Mouse (Mus musculus) lung, postnatal 10 days (tissue): ENCODE measurements around the gene Arid1b.

Experiments
- DNase-seq: peaks from one replicate; pipeline ENCODE4 v3.0.0; 2021

The Arid1b gene

DNA sequence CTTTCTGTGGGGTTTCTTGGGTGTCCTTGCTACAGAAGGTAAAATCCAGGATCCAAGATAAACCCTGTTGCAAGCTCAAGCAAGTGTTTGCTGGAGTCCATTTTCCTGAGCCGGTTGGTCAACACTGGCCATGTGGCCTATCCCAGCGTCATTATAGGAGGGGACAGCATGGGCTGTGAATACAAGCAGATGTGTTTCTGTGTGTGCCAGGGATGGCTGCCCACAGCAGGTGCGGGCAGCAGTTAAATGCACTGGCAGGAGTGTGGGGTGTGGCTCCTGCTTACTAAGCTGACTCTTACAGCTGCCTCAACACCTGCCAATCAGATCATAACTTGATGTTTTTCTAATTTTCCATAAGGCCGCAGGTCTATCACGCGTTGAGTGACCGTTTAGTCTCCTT, 336.5 kb downstream of the Arid1b start:
- DNase-seq = no peak

DNA sequence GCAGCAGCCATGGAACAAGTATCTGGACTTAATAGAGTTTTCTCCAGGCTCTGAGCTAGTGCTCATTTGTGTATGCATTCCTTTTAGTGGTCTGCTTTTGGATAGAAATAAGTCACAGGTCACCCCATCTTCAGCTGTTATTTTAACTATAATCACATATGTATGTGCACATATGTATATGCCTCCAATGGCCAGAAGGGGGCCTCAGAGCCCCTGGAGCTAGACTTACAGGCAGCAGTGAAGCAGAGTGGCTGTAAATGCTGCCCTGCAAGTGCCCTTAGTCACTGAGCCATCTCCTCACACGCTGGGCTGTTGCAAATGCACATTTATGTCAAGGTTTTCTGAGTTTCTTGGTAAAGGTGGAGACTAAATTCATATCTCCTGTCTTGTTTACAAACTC, 337.3 kb downstream of the Arid1b start:
- no peak for DNase-seq

DNA sequence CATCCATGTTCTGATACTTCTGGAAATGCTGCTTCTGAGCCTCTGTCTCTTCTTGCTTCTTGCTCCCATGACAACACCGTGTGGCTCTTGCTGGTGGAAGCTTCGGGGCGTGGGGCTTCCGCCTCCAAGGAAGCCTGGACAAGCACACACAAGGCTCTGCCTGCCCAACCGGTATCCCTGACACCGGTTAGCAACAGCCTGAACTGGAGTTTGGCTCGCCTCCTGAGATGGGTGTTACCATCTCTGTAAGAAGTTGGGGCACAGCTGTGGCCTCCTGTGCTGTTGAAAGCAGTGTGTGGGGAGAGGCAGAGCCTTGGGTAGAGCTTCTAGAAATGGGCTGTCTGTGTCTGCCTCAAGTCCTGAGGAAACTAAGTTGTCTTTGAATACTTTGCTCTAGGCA, 340.4 kb downstream of the Arid1b start:
- DNase-seq = peak; percentile 48

DNA sequence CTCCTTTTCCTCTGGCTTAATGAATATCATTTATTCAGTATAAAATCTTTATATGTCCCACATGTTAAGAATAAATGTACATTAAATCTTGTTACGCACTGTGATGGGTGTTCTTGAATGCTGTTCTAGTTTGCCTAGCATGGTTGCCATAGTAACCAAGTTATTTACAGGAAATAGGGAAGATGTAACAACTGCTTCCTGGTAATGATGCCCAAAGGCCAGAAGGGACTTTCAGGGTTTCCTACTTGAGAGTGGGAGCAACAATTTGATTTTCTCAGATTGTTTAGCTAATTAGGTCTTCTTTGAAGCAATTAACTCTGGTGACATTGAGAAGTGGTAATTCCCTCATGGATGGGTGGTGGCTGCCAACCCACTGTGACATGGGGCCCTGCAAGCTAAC, 350.3 kb downstream of the Arid1b start:
- DNase-seq = no peak

DNA sequence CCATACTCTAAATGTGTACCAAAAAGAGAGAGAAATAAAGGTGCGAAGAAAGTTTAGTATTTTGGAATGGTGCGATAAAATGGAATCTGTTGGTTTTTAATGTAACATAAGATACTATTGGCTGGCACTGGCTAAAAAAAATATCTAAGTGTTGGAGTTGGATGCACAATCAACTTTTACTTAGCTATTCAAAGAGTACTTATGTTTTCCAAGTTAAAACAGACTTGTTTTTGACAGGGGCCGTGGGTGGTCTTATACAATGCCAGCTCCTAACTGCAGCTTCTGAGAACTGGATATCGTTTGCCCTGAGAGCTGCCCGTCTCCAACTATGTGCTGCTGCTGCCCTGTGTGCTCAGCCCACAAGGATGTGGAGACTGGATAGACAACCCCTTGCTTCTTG, 351.7 kb downstream of the Arid1b start:
- DNase-seq = no peak

DNA sequence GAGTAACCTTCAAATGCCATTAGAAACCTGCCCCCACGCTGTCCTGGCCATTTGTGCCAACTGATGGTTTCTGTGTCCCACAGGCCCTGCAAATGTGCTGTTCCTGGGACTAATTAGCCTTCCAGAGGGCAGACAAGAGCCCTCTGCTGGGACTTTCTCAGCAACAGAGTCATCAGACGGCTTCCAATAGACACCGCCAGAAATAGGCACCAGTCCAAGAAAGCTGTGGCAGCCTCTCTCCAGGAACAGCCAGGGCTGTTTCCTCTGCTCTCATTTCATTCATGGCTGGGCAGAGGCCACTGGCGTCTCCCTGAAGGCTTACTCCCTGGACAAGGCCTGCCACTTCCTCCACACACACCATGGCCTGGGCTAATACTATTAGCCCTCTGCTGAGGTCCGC, 358.8 kb downstream of the Arid1b start:
- peak; percentile 73 for DNase-seq

DNA sequence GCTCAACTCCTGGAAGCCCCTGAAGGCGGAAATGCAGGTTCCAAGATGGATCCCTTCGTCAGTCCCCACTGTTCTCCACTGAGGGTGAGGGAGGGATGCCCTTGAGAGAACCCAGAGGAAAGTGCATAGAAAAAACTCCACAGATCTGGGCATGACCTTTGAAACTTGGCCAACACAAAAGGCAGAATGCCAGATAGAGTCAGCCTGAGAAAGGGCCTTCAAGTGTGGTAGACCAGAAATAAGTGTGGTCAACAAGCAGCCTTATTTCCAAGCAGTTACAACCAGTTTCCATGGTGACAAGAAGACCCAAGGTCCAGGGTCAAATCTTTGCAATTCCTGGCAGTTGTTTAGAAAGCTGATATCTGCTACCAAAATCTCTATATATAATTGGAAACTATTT, 366.6 kb downstream of the Arid1b start:
- DNase-seq = no peak

DNA sequence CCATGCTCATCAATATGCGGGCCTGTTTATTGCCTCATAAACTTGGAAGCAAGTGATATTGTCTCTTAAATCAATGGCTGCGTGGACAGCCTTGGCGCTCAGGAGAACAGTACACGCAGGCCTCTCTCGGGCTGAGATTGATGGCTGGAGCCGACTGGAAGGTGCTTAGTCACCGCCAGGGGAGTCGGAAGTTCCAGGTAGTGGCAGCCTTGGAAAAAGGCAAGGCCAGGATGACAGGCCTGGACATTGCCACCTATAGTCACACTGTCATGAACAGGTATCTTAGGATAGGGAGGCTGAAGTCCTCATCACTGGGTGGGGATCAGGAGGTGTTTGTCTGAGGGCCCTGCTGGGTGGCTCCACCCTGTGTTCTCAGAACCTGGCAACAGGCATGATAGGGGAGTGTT, 371.9 kb downstream of the Arid1b start:
- DNase-seq = no peak

DNA sequence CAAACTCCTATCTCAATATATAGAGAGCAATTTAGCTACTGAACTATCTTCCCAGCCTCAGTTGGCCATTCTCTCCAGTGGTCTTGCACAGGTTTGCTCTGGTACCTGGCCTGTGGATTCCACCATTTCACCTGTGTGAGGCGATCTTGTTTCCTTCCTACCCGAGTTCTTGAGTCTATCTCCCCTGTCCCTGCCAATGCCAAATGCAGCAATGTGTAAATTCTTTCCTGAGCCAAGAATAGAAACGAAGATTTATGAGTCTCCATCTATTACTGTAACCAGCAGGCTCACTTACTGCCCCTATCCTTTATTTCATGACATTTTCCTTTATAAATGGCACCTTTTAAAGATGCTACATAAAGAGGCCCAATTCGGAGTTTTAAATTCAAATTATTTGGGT, 376.9 kb downstream of the Arid1b start:
- DNase-seq = no peak

DNA sequence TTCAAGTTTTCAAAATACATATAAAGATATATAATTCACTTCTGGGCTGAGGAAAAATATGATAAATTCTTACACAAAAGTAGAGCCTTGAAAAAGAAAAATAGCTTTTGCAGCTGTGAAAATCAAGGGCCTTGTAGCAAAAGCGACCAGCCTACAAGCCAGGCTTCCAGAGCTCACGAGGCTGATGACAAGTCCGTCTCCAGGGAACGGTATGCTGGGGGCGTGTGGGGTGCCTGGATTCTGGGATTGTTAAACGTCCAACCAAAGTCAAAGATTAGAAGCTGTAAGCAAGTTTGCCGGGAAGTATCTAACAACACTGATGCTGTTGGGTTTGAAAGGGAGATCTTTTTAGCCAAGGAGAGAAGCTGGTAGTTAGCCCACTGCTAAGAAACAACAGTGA, 377.4 kb downstream of the Arid1b start:
- no peak for DNase-seq

DNA sequence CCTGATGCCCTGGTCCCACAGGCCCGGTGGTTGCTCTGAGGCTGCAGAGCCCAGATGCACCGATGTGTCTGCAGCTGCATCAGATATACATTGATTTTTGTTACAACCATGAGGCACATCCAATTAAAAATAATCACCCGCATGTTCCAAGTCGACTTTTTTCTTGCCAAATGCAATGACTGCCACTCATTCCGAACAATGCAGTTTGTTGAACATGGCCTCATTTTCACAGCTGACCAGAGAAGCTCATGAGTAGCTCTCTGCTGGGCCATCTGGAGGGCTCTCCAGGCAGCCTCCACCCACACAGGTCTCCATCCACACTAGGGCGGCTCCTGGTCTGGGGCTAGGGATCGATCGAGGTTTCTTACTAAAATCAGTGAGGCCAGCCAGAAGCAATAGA, 378.8 kb downstream of the Arid1b start:
- DNase-seq = no peak

DNA sequence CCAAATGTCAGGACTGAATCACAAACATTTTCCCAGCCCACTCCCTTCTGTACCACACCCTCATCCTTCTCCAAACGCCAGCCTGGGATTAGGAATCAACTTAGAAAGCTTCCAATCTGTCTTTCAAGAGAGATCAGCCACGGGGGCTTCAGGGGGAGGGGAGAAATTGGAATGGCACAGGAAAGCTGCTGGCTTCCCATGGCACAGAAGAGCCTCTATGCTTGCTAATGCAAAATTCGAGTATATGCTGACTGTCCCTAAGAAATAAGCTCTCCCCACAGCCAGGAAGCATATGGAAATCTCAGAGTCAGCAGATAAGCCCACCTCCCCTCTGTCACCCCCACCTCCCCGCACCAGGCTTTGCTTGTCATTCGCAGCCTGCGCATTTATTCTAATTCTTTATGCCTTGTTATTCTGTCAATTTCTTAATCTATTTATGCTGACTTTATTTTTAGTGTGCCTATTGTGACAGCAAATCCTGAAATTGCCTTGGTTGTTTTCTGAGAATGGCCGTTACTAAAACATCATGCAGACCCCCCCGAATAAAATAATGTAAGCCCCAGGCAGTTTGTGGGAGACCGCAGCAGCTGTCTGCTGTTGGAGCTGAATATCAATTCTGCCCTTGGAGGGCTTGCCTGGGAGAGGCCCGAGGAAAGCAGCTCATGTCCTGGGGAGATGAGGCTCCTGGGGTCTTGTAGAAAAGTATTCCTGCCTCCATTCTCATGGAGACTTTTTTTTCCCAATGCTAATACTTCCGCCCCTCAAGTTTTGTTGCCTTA, 383.2 kb downstream of the Arid1b start:
- DNase-seq = no peak

DNA sequence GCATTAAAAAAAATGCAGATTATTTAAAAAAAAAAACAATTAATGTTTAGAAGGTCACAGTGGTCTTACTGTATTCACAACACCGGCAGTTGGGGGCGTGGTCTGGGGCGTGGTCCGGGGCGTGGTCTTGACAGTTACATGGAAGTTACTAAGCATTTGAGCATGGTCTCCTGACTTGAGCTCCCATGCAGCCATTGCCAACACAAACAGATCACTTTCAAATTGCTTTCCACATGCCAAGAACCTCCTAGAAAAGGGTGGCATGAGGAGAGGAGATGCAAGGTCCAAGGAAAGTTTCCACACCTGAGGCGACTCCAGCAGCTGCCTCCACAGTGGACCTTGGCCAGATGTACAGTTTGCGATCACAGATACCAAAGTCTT, 383.8 kb downstream of the Arid1b start:
- peak; percentile 56 for DNase-seq

DNA sequence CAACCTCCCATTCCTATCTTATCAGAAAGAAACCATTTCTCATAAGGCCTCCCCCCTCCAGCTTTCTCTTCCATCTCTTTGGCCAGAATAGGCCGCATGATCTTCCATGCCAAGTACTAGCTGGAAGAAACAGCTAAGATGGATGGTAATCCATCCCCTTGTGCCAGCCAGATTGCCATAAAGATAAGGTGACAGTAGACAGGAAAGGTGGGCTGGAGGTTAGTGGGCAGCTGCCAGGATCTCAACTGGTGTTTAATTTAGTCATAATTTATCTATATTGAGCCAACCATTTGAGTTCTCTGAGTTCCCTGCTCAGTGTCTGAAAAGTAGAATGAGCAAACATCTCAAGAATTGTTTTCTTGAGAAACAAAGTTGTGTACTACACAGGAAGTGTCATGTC, 391.6 kb downstream of the Arid1b start:
- no peak for DNase-seq

DNA sequence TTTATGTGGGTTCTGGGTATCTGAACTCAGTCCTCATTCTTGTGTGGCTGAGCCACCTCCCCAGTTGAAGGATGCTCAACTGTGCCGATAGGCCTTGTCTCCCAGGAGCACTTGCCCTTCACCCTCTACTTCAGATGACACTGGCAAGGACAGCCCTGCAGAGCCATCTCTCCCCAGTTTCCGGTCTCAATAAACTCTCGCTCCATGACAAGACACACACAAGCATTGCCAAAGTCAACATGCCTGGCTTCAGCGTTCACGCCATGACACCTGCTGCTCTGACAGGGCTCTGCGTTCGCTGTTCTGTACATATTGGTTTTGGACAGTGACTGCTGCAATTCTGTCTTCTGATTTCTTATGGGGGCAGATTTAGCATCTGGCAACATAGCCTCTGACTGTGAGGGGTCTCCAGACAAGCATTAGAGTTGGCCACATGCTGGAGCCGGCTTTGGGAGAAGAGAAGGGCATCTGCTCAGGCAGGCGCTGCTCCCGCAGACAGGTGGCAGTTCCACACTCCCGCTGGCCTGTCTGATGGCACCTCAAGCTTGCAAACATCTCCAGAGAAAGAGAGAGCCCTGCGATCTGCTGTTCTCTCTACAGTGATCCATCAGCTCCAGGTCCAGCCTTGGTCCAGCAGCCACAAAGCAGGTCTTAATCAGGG, 392.9 kb downstream of the Arid1b start:
- no peak for DNase-seq

DNA sequence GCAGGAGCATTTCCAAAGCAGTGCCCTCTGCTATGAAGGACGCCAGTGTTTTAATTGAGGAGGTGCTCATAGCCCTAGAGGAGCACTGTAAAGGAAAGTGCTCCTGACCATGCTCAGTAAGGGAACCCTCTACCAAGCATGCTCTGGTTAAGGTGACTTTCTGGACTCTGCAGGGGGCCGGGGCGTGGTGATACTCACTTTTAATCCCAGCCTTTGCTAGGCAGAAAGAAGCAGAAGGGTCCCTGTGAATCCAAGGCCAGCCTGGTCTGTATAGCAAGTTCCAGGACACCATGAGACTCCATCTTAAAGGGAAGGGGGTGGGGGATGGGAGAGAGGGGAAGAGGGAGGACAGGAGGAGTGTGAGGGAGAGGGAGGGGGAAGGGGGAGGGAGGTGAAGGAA, 394.2 kb downstream of the Arid1b start:
- no peak for DNase-seq

DNA sequence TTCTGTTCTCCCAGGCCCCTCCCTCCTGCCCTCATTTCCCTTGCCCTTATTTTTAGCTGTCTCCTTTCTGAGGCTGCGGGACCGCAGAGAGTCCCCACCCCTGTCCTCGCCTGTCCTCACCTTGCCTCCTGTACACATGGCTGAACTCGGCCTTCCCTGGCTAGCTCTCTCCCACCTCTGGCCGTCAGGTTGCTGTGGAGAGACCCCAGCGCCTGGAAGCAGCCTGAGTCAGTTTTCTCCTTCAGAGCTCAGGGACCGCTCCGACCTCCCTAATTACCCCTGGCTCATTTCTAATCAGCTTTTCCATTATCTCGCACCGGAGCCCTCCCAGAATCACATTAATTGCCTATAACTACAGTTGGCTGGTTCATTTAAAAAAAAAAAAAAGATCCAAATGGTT, 396.6 kb downstream of the Arid1b start:
- DNase-seq = no peak

DNA sequence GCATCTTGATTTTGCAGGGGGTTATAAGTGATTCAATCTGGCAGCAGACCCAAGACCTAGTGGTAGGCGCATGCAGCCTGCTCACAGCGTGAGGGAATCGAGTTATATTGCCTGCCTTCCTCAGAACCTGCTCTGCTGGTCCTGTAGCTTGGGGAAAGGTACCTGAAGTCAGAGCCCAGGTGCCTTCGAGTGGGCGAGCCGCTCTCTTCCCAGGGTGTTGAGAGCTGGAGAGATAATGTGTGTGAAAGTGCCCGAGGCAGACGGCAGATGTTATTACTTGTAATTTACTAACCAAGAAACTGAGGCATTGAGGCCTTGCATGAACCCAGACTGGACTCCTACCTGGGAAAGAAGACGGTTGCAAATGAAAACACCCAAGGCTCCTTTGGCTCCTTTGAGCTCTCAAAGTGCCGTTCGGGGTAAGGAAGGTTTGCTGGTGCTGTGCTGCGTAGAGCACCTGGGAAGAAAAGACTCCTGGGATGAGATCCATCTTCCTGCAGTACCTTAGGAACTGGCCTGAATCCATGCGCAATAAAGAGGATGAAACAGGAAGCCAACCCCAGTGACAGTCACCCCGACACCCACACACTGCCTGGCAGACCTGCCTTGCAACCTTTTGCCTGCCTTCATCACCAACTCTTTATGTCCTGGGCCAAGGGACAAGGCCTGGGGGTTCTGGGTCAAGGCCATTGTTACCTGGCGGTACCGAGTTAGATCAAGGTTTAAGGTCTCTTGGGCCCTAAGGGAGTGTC, 401.5 kb downstream of the Arid1b start:
- DNase-seq = no peak

DNA sequence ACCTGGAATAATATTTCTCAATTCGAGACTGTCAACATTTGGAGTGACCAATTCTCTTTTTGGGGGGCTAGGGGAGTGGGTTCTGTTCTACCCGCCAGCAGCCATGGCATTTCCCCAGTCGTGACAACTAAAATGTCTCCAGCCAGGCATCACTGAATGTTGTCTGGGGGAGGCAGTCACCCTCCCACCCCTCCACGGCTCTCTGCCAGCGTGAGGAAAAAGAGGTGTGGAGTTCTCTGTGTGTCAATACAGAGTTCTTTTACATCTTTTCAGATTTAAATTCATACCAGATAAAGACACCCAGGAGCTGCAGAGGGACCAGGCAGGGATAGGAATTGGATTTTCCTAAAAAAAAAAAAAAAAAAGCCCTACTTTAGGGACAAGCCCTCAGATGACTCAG, 402.1 kb downstream of the Arid1b start:
- DNase-seq = no peak
